Mouse (Mus musculus): ENCODE data around the gene Cpne8.

GRCm38 (mm10) chr15:90463281-90463680, 216.0 kb downstream of the Cpne8 start:
- no peak for TF ChIP-seq CTCF (IDR thresholded peaks at IDR 0.05; ENCODE audit: low read depth)
- TF ChIP-seq EP300 (optimal IDR thresholded peaks at IDR 0.05): no peak
